In the genomic region with DNA sequence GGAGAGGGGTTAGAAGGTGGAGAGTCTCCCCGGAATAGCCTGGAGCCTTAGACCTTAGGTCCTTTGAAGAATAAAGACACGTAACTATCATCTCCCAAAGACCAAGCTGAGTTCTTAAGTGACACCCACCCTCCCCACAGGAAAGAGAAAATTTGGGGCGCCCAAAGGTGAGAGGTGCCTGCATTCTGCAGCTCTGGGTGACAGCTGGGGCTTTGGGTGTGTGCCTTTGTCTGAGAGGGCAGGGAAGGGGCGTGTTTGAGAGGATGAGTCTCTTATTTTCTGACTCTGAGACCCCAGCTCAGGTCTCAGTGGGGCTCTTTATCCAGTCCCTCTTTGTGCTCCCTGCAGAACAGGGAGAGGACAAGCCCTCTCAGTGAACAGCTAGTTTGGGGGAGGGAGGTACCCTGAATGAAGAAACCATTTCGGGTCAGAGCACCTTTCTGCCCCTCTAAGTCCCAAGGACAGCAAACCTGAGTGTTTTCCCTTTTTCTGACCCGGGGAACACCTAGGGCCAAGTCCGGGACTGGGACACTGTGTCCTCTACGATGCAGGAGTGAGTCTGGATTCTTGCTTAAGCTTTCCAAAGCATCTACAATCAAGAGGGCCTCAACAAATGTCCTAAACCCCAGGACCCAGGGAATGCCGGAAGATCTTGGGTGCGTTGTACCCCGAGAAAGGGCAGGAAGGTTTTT, we compare ENCODE assay signal across 8 mouse cellular contexts. TPM values are rescaled to one million over a fixed set of nuclear protein-coding genes. Genes with fewer than 3 reads are reported as not detected.
A peak's percentile ranks its signal among the peaks of the same experiment; 100 is the strongest.
DNase-seq lines count a peak whose midpoint lies in the region; ATAC-seq and TF ChIP-seq lines count a peak whose summit lies in the region.

No protein-coding gene starts in this region.

- H3K27me3 ChIP-seq in kidney, adult 2 months (replicated peaks; ENCODE audit: control insufficient read depth, insufficient read depth, low read length), result no peaks in the 10 kb centered on the region
- H3K27me3 ChIP-seq in intestine, embryonic 14.5 days (replicated peaks; ENCODE audit: control insufficient read depth, insufficient read depth, low read length), result no peaks in the 10 kb centered on the region
- H3K27me3 ChIP-seq in neural tube, embryonic 13.5 days, result peaks cover 9% of the 10 kb centered on the region

- H3K9ac ChIP-seq in intestine, embryonic 14.5 days (ENCODE audit: low read length), result peak overlapping the region; percentile 93
- peak overlapping the region; percentile 100 for H3K9ac ChIP-seq in neural tube, embryonic 13.5 days

- DNase-seq in kidney, adult 2 months, result no peak
- no peak for DNase-seq in kidney, postnatal 4 days
- DNase-seq in intestine, embryonic 14.5 days (ENCODE audit: low spot score), result peak; percentile 63
- no peak for DNase-seq in adrenal gland, postnatal 14 days
- no peak for DNase-seq in ovary, adult 18-20 months (ENCODE audit: low spot score)

- peak overlapping the region; percentile 90 for H3K4me2 ChIP-seq in intestine, embryonic 14.5 days (ENCODE audit: low read length)
- peak overlapping the region; percentile 100 for H3K4me2 ChIP-seq in neural tube, embryonic 13.5 days

- no peaks in the 10 kb centered on the region for H3K36me3 ChIP-seq in kidney, adult 2 months (ENCODE audit: control insufficient read depth, insufficient read depth, low read length)
- H3K36me3 ChIP-seq in intestine, embryonic 14.5 days (ENCODE audit: control insufficient read depth, insufficient read depth, low read length), result peaks cover 28% of the 10 kb centered on the region
- peaks cover 32% of the 10 kb centered on the region for H3K36me3 ChIP-seq in neural tube, embryonic 13.5 days

- H3K4me3 ChIP-seq in kidney, adult 2 months (ENCODE audit: insufficient read depth, low read depth, low read length), result peak overlapping the region; percentile 89
- peak overlapping the region; percentile 82 for H3K4me3 ChIP-seq in cortical plate, adult 2 months (ENCODE audit: insufficient read depth, low read length)
- peak overlapping the region; percentile 70 for H3K4me3 ChIP-seq in intestine, embryonic 14.5 days (ENCODE audit: low read depth, low read length)
- peak overlapping the region; percentile 99 for H3K4me3 ChIP-seq in neural tube, embryonic 13.5 days

- no peak for TF ChIP-seq CTCF in kidney, adult 2 months (conservative IDR thresholded peaks at IDR 0.05; ENCODE audit: insufficient read depth, insufficient read length, low read depth, low read length)
- no peak for TF ChIP-seq CTCF in cortical plate, adult 2 months (IDR thresholded peaks at IDR 0.05; ENCODE audit: extremely low read depth, insufficient read depth, low read length)

- H3K27ac ChIP-seq in kidney, adult 2 months (ENCODE audit: insufficient read depth, low read depth, low read length), result peak overlapping the region; percentile 33; the same call in 1 of the 2 replicates
- no peak overlapping the region for H3K27ac ChIP-seq in cortical plate, adult 2 months (ENCODE audit: insufficient read depth, low read length)
- 0 out of 2 replicates have a peak overlapping the region, but pooled peaks have one; percentile 87 for H3K27ac ChIP-seq in intestine, embryonic 14.5 days (ENCODE audit: low read depth)
- H3K27ac ChIP-seq in neural tube, embryonic 13.5 days (replicated peaks), result peak overlapping the region; percentile 99

- H3K9me3 ChIP-seq in intestine, embryonic 14.5 days (ENCODE audit: control insufficient read depth, low read length), result no peaks in the 10 kb centered on the region
- H3K9me3 ChIP-seq in neural tube, embryonic 13.5 days, result no peaks in the 10 kb centered on the region

- TF ChIP-seq POLR2A in kidney, adult 2 months (IDR thresholded peaks at IDR 0.05; ENCODE audit: low read depth, low read length), result no peak
- no peak for TF ChIP-seq POLR2A in cortical plate, adult 2 months (IDR thresholded peaks at IDR 0.05; ENCODE audit: extremely low read depth, insufficient read depth, low read length)

- ATAC-seq in intestine, embryonic 14.5 days (replicated peaks; ENCODE audit: low FRiP score, low TSS enrichment, low read depth), result no peak
- ATAC-seq in neural tube, embryonic 13.5 days (ENCODE audit: low read depth), result no peak
- ATAC-seq in frontal cortex, adult (ENCODE audit: low TSS enrichment), result no peak

- 25% methylated on average over 11 of the region's 11 CpGs for WGBS in kidney, adult 2 months
- 7% methylated on average over 11 of the region's 11 CpGs for WGBS in intestine, embryonic 14.5 days
- WGBS in neural tube, embryonic 13.5 days, result 6% methylated on average over 11 of the region's 11 CpGs

- peaks cover 37% of the 10 kb centered on the region for H3K4me1 ChIP-seq in kidney, adult 2 months (ENCODE audit: control insufficient read depth, insufficient read depth, low read length)
- H3K4me1 ChIP-seq in cortical plate, adult 2 months (ENCODE audit: control insufficient read depth, insufficient read depth, low read length), result peaks cover 4% of the 10 kb centered on the region; the same call in 1 of the 2 replicates
- peaks cover 23% of the 10 kb centered on the region for H3K4me1 ChIP-seq in intestine, embryonic 14.5 days (replicated peaks; ENCODE audit: control insufficient read depth, insufficient read depth, low read length)
- H3K4me1 ChIP-seq in neural tube, embryonic 13.5 days (replicated peaks), result peaks cover 63% of the 10 kb centered on the region

RNA-seq across cellular contexts. Expression of a gene that starts 1.1 kb away (rescaled TPM):
- polyA plus RNA-seq in kidney, adult 2 months (2012; rRNA removed), result 29.2 and 31.5 TPM in 2 replicates
- polyA plus RNA-seq in cortical plate, adult 2 months (2012; rRNA removed), result 46.1 and 49.2 TPM in 2 replicates
- polyA plus RNA-seq in intestine, embryonic 14.5 days (2014; fragmentation: Nextera tagmentation; extraction: Ambion mirVana), result 33.8 and 34.2 TPM in 2 replicates
- polyA plus RNA-seq in neural tube, embryonic 13.5 days (2015; fragmentation: Nextera tagmentation; extraction: Ambion mirVana), result 238 and 247 TPM in 2 replicates
- 45.1 and 50.2 TPM in 2 replicates for total RNA-seq in adrenal gland, postnatal 14 days (2021)
